Mouse (Mus musculus) ES-Bruce4 (cell line): ENCODE measurements at regions not wholly inside any gene's neighbourhood (a gene's known extent, or its start where the extent isn't known, plus 50 kb on each side); places are given as distances from the start of the nearest gene placed in this dataset.

ENCODE experiments used
- H3K27ac ChIP-seq: 2 replicates; pipeline ENCODE4 v1.5.1; 2012; ENCODE audit warnings: low read length, inconsistent platforms; ENCODE audit not compliant: insufficient read depth
- H3K27me3 ChIP-seq: 2 replicates; pipeline ENCODE4 v1.6.1; 2012; ENCODE audit warnings: mild to moderate bottlenecking, low read length, inconsistent platforms; ENCODE audit not compliant: control insufficient read depth, poor library complexity, insufficient read depth, severe bottlenecking
- H3K36me3 ChIP-seq: 2 replicates; pipeline ENCODE4 v1.6.1; 2012; ENCODE audit warnings: inconsistent platforms, mild to moderate bottlenecking, low read length, moderate library complexity; ENCODE audit not compliant: control insufficient read depth, poor library complexity, insufficient read depth, severe bottlenecking
- H3K4me1 ChIP-seq: one replicate; pipeline ENCODE4 v1.8.1; 2011; ENCODE audit warnings: low read length; ENCODE audit not compliant: control insufficient read depth, insufficient read depth
- H3K4me3 ChIP-seq: 2 replicates; pipeline ENCODE4 v1.5.1; 2011; ENCODE audit warnings: low read depth, mild to moderate bottlenecking, low read length
- H3K9ac ChIP-seq: 2 replicates; pipeline ENCODE4 v1.6.1; 2012; ENCODE audit warnings: low read depth, mild to moderate bottlenecking, inconsistent platforms; ENCODE audit not compliant: poor library complexity, severe bottlenecking
- H3K9me3 ChIP-seq: replicated peaks from 2 replicates; pipeline ENCODE4 v1.6.1; 2012; ENCODE audit warnings: mild to moderate bottlenecking, low read length, inconsistent platforms; ENCODE audit not compliant: control insufficient read depth, poor library complexity, insufficient read depth, severe bottlenecking
- CTCF ChIP-seq: IDR thresholded peaks from one replicate; pipeline ENCODE4 v1.8.1; 2011; ENCODE audit warnings: low read depth, low read length
- EP300 ChIP-seq: IDR thresholded peaks from 2 replicates; pipeline ENCODE4 v1.6.1; 2011; ENCODE audit warnings: low read depth, low read length; ENCODE audit not compliant: insufficient read depth
- POLR2A ChIP-seq: IDR thresholded peaks from one replicate; pipeline ENCODE4 v1.8.1; 2011; ENCODE audit warnings: low read length; ENCODE audit not compliant: insufficient read depth

- Histone ChIP-seq H3K27me3 (no peaks in the 10 kb centered on the region), H3K4me3 (no peak overlapping the region), H3K9me3 (no peaks in the 10 kb centered on the region), H3K27ac (no peak overlapping the region), H3K9ac (no peak overlapping the region), H3K4me1 (no peaks in the 10 kb centered on the region), H3K36me3 (no peaks in the 10 kb centered on the region)
- TF ChIP-seq POLR2A = no peak
- TF ChIP-seq CTCF = no peak
- TF ChIP-seq EP300 = no peak
Observed at GRCm38 (mm10) chr16:77359190-77359589, 242.7 kb downstream of the Gm11146 start.

- Histone ChIP-seq H3K27ac (no peak overlapping the region), H3K4me1 (no peaks in the 10 kb centered on the region), H3K9me3 (no peaks in the 10 kb centered on the region), H3K9ac (no peak overlapping the region), H3K4me3 (no peak overlapping the region), H3K36me3 (no peaks in the 10 kb centered on the region), H3K27me3 (no peaks in the 10 kb centered on the region)
- no peak for TF ChIP-seq EP300
- TF ChIP-seq POLR2A = no peak
- no peak for TF ChIP-seq CTCF
Observed at GRCm38 (mm10) chr16:77355260-77355659, 246.6 kb downstream of the Gm11146 start.

- TF ChIP-seq POLR2A (no peak), CTCF (no peak), EP300 (no peak)
- H3K36me3 ChIP-seq = no peaks in the 10 kb centered on the region
- no peak overlapping the region for H3K27ac ChIP-seq
- no peak overlapping the region for H3K4me3 ChIP-seq
- no peaks in the 10 kb centered on the region for H3K4me1 ChIP-seq
- H3K9me3 ChIP-seq = no peaks in the 10 kb centered on the region
- no peak overlapping the region for H3K9ac ChIP-seq
- H3K27me3 ChIP-seq = no peaks in the 10 kb centered on the region
Observed at GRCm38 (mm10) chr16:77354201-77354712, 247.6 kb downstream of the Gm11146 start.

GRCm38 (mm10) chr16:77346128-77346527 lies 255.8 kb downstream of the Gm11146 start:
- no peaks in the 10 kb centered on the region for H3K9me3 ChIP-seq
- no peak overlapping the region for H3K27ac ChIP-seq
- H3K36me3 ChIP-seq = no peaks in the 10 kb centered on the region
- no peaks in the 10 kb centered on the region for H3K4me1 ChIP-seq
- no peak overlapping the region for H3K9ac ChIP-seq
- TF ChIP-seq EP300 (no peak), CTCF (no peak), POLR2A (no peak)
- no peak overlapping the region for H3K4me3 ChIP-seq
- H3K27me3 ChIP-seq = no peaks in the 10 kb centered on the region

GRCm38 (mm10) chr16:77332285-77332684 lies 269.6 kb downstream of the Gm11146 start:
- TF ChIP-seq CTCF (no peak), EP300 (no peak), POLR2A (no peak)
- no peak overlapping the region for H3K9ac ChIP-seq

GRCm38 (mm10) chr16:77330996-77331395 lies 270.9 kb downstream of the Gm11146 start:
- H3K4me1 ChIP-seq = no peaks in the 10 kb centered on the region
- H3K27ac ChIP-seq = no peak overlapping the region
- H3K4me3 ChIP-seq = no peak overlapping the region
- H3K9me3 ChIP-seq = no peaks in the 10 kb centered on the region
- TF ChIP-seq EP300 (no peak), POLR2A (no peak), CTCF (no peak)
- no peaks in the 10 kb centered on the region for H3K36me3 ChIP-seq
- no peaks in the 10 kb centered on the region for H3K27me3 ChIP-seq
- no peak overlapping the region for H3K9ac ChIP-seq

More at GRCm38 (mm10) chr16:77332285-77332684, 269.6 kb downstream of the Gm11146 start:
- Histone ChIP-seq H3K27me3 (no peaks in the 10 kb centered on the region), H3K4me3 (no peak overlapping the region), H3K4me1 (no peaks in the 10 kb centered on the region), H3K9me3 (no peaks in the 10 kb centered on the region), H3K27ac (no peak overlapping the region), H3K36me3 (no peaks in the 10 kb centered on the region)
